Mouse (Mus musculus): ENCODE data around the gene Ripor2. TPM values are rescaled to one million over a fixed set of nuclear protein-coding genes. Genes with fewer than 3 reads are reported as not detected.

The Ripor2 gene
- total RNA-seq, 2 experiments from 2014 or later = 9.1 to 9.7 TPM

GRCm38 (mm10) chr13:24709656-24710396 is 127.8 kb downstream of the Ripor2 start:
- DNase-seq (ENCODE audit: low spot score in 2 of 2) = no peak

- no peak for DNase-seq (ENCODE audit: low spot score in 2 of 2)
These were observed 129.0 kb downstream of the Ripor2 start for GRCm38 (mm10) chr13:24710968-24711367.

- DNase-seq (ENCODE audit: low spot score in 2 of 2) = no peak
These were observed 130.7 kb downstream of the Ripor2 start for GRCm38 (mm10) chr13:24712581-24713130.

GRCm38 (mm10) chr13:24713434-24714000 is 131.5 kb downstream of the Ripor2 start:
- peak; percentile 79 to 82 for DNase-seq (ENCODE audit: low spot score in 2 of 2)

GRCm38 (mm10) chr13:24714360-24714885 is 132.4 kb downstream of the Ripor2 start:
- no peak for DNase-seq (ENCODE audit: low spot score in 2 of 2)

- DNase-seq (ENCODE audit: low spot score in 2 of 2) = no peak
These were observed 133.6 kb downstream of the Ripor2 start for GRCm38 (mm10) chr13:24715601-24716000.

- DNase-seq (ENCODE audit: low spot score in 2 of 2) = no peak
These were observed 134.5 kb downstream of the Ripor2 start for GRCm38 (mm10) chr13:24716441-24716840.

- DNase-seq (ENCODE audit: low spot score in 2 of 2) = no peak
These were observed 135.7 kb downstream of the Ripor2 start for GRCm38 (mm10) chr13:24717677-24718076.

GRCm38 (mm10) chr13:24721502-24721901 is 139.5 kb downstream of the Ripor2 start:
- peak in 1 of 2 experiments; percentile 14 for DNase-seq (ENCODE audit: low spot score in 2 of 2)

- no peak for DNase-seq (ENCODE audit: low spot score in 2 of 2)
These were observed 141.9 kb downstream of the Ripor2 start for GRCm38 (mm10) chr13:24723699-24724394.

- DNase-seq (ENCODE audit: low spot score in 2 of 2) = no peak
These were observed 142.4 kb downstream of the Ripor2 start for GRCm38 (mm10) chr13:24724395-24724759.

GRCm38 (mm10) chr13:24729128-24729527 is 147.1 kb downstream of the Ripor2 start:
- DNase-seq (ENCODE audit: low spot score in 2 of 2) = no peak

GRCm38 (mm10) chr13:24734502-24734901 is 152.5 kb downstream of the Ripor2 start:
- no peak for DNase-seq (ENCODE audit: low spot score in 2 of 2)

GRCm38 (mm10) chr13:24735608-24736131 is 153.7 kb downstream of the Ripor2 start:
- no peak for DNase-seq (ENCODE audit: low spot score in 2 of 2)

GRCm38 (mm10) chr13:24741028-24741427 is 159.0 kb downstream of the Ripor2 start, which contains the start of gene Armh2:
Gene Armh2, plus strand, starts transcription at chr13:24741232.
- DNase-seq (ENCODE audit: low spot score in 2 of 2) = no peak

GRCm38 (mm10) chr13:24747823-24748222 is 165.8 kb downstream of the Ripor2 start:
- DNase-seq (ENCODE audit: low spot score in 2 of 2) = no peak

GRCm38 (mm10) chr13:24750807-24751206 is 168.8 kb downstream of the Ripor2 start:
- DNase-seq (ENCODE audit: low spot score in 2 of 2) = no peak

- DNase-seq (ENCODE audit: low spot score in 2 of 2) = no peak
These were observed 169.4 kb downstream of the Ripor2 start for GRCm38 (mm10) chr13:24751396-24751795.

- no peak for DNase-seq (ENCODE audit: low spot score in 2 of 2)
These were observed 174.8 kb downstream of the Ripor2 start for GRCm38 (mm10) chr13:24756756-24757155.

GRCm38 (mm10) chr13:24757820-24758564 is 176.0 kb downstream of the Ripor2 start:
- no peak for DNase-seq (ENCODE audit: low spot score in 2 of 2)

GRCm38 (mm10) chr13:24759451-24759850 is 177.5 kb downstream of the Ripor2 start:
- DNase-seq (ENCODE audit: low spot score in 2 of 2) = no peak
